ENCODE assay signal across 16 mouse cellular contexts in the genomic region with DNA sequence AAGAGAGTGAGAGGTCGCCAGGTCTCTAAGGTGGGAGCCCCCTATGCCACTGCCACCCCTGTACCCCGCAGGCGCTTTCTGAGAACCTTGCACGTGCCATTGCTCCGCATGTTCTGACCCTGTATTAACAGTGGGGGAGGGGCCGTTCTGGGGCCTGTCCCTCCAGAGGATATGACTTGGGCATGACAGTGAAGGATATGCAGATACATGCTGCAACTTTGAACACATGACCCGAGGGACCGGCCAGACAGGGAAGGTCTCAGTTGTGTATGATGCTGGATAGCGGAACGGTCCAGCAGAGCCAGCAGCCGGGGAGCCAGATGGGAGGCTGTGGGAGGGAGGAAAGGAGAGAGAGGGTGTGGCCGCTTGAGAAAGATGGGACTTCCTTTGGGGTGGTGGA. TPM values are rescaled to one million over a fixed set of nuclear protein-coding genes. Genes with fewer than 3 reads are reported as not detected.
DNase-seq lines count a peak whose midpoint lies in the region; ATAC-seq lines count a peak whose summit lies in the region.
"Had no signal": no experiment of that assay in that cellular context is flagged by ENCODE, and none has a peak within 500 bp of the region (broad histone marks: within the 10 kb centered on the region; RNA-seq: fewer than 3 reads in every experiment).

No protein-coding gene starts in this region.

- no peaks in the 10 kb centered on the region for H3K27me3 ChIP-seq in intestine, embryonic 16.5 days (replicated peaks; ENCODE audit: control insufficient read depth, insufficient read depth, low read length)
- H3K27me3 ChIP-seq in midbrain, embryonic 11.5 days (ENCODE audit: control insufficient read depth, insufficient read depth, low read length), result no peaks in the 10 kb centered on the region
- H3K27me3 ChIP-seq: heart, embryonic 13.5 days; limb, embryonic 12.5 days; midbrain, embryonic 13.5 days had no signal

- 83% methylated on average over 12 of the region's 12 CpGs for WGBS in intestine, embryonic 16.5 days
- 92% methylated on average over 12 of the region's 12 CpGs for WGBS in midbrain, embryonic 11.5 days

- no peak overlapping the region for H3K4me3 ChIP-seq in intestine, embryonic 16.5 days (ENCODE audit: low read length)
- H3K4me3 ChIP-seq in midbrain, embryonic 11.5 days (ENCODE audit: low read depth, low read length), result no peak overlapping the region
- H3K4me3 ChIP-seq: heart, embryonic 13.5 days; limb, embryonic 12.5 days; midbrain, embryonic 13.5 days had no signal

- no peak overlapping the region for H3K27ac ChIP-seq in intestine, embryonic 16.5 days (ENCODE audit: low read length)
- H3K27ac ChIP-seq in midbrain, embryonic 11.5 days (ENCODE audit: low read depth, low read length), result no peak overlapping the region
- H3K27ac ChIP-seq: heart, embryonic 13.5 days; limb, embryonic 12.5 days; midbrain, embryonic 13.5 days had no signal

- H3K9ac ChIP-seq in intestine, embryonic 16.5 days (ENCODE audit: low read depth, low read length), result no peak overlapping the region
- no peak overlapping the region for H3K9ac ChIP-seq in midbrain, embryonic 11.5 days (ENCODE audit: low read length)
- H3K9ac ChIP-seq: heart, embryonic 13.5 days; limb, embryonic 12.5 days; midbrain, embryonic 13.5 days had no signal

- peaks cover 4% of the 10 kb centered on the region; the same call in 1 of the 2 replicates for H3K4me1 ChIP-seq in intestine, embryonic 16.5 days (ENCODE audit: control insufficient read depth, insufficient read depth, low read length)
- H3K4me1 ChIP-seq in midbrain, embryonic 11.5 days (ENCODE audit: control insufficient read depth, insufficient read depth, low read length), result no peaks in the 10 kb centered on the region
- H3K4me1 ChIP-seq: heart, embryonic 13.5 days; midbrain, embryonic 13.5 days had no signal

- ATAC-seq in CD4-positive, CD25-positive, alpha-beta regulatory T cell, adult 4 months, result peak; percentile 50
- no peak for ATAC-seq in intestine, embryonic 16.5 days
- no peak for ATAC-seq in midbrain, embryonic 11.5 days (ENCODE audit: low FRiP score)
- ATAC-seq: forebrain, embryonic 16.5 days; midbrain, embryonic 13.5 days had no signal

- H3K4me2 ChIP-seq in intestine, embryonic 16.5 days (ENCODE audit: low read depth, low read length), result no peak overlapping the region
- H3K4me2 ChIP-seq in midbrain, embryonic 11.5 days, result no peak overlapping the region
- H3K4me2 ChIP-seq: heart, embryonic 13.5 days; limb, embryonic 12.5 days; midbrain, embryonic 13.5 days had no signal

- no peaks in the 10 kb centered on the region for H3K9me3 ChIP-seq in intestine, embryonic 16.5 days (ENCODE audit: control insufficient read depth, low read length)
- no peaks in the 10 kb centered on the region for H3K9me3 ChIP-seq in midbrain, embryonic 11.5 days (ENCODE audit: control insufficient read depth, low read length)
- H3K9me3 ChIP-seq: G1E; heart, embryonic 13.5 days; limb, embryonic 12.5 days; midbrain, embryonic 13.5 days had no signal

- no peaks in the 10 kb centered on the region for H3K36me3 ChIP-seq in intestine, embryonic 16.5 days (ENCODE audit: control insufficient read depth, insufficient read depth, low read length)
- no peaks in the 10 kb centered on the region for H3K36me3 ChIP-seq in midbrain, embryonic 11.5 days (ENCODE audit: control insufficient read depth, insufficient read depth, low read length)
- H3K36me3 ChIP-seq: G1E; heart, embryonic 13.5 days; midbrain, embryonic 13.5 days had no signal

- intact Hi-C loops in heart, postnatal 36 days (cut with DNase I), result no loop called here
- intact Hi-C loops in heart, postnatal 25 days (cut with DNase I), result no loop called here

- peak; percentile 30 for DNase-seq in heart, postnatal 4 days
- no peak for DNase-seq in heart, postnatal 36 days
- peak; percentile 56 for DNase-seq in lung, postnatal 36 days
- DNase-seq in spleen, postnatal 4 days (ENCODE audit: low spot score in 2 of 2), result peak; percentile 50 to 80
- DNase-seq in midbrain, embryonic 11.5 days (ENCODE audit: low spot score, missing footprints), result no peak
- DNase-seq in heart, postnatal 25 days (ENCODE audit: low spot score), result no peak
- DNase-seq: adrenal gland, adult 8-10 months; kidney, adult 2 months; right cerebral cortex, postnatal 25 days had no signal

RNA-seq across cellular contexts. Expression of a gene that starts 27.1 kb away (rescaled TPM):
- total RNA-seq in heart, postnatal 4 days (2021), result 1 to 10 TPM; 1.9 to 2.0 TPM
- 1 to 10 TPM; 1.4 to 1.7 TPM for total RNA-seq in heart, postnatal 36 days (2021)
- polyA plus RNA-seq in CD4-positive, CD25-positive, alpha-beta regulatory T cell, adult 4 months (2017; shearing (Covaris generic)), result 100 to 1,000 TPM in 1 of 2 experiments, 10 to 100 TPM in 1; 51.8 to 108 TPM
- 5.6 and 5.7 TPM in 2 replicates for polyA plus RNA-seq in intestine, embryonic 16.5 days (2015; fragmentation: Nextera tagmentation; extraction: Ambion mirVana)
- 11.4 and 12.5 TPM in 2 replicates for polyA plus RNA-seq in midbrain, embryonic 11.5 days (2014; fragmentation: Nextera tagmentation; extraction: Ambion mirVana)
- 1 to 10 TPM in 1 of 2 experiments, under 1 TPM in 1; 0.81 to 1.1 TPM for total RNA-seq in heart, postnatal 25 days (2021)

RNA-seq across cellular contexts. Expression of a gene that starts 30.6 kb away (rescaled TPM):
- 1 to 10 TPM; 6.0 to 6.1 TPM for total RNA-seq in heart, postnatal 4 days (2021)
- 1 to 10 TPM; 4.3 to 4.6 TPM for total RNA-seq in heart, postnatal 36 days (2021)
- polyA plus RNA-seq in CD4-positive, CD25-positive, alpha-beta regulatory T cell, adult 4 months (2017; shearing (Covaris generic)), result 1 to 10 TPM; 1.1 to 2.0 TPM
- 3.2 and 3.5 TPM in 2 replicates for polyA plus RNA-seq in intestine, embryonic 16.5 days (2015; fragmentation: Nextera tagmentation; extraction: Ambion mirVana)
- 4.3 and 4.8 TPM in 2 replicates for polyA plus RNA-seq in midbrain, embryonic 11.5 days (2014; fragmentation: Nextera tagmentation; extraction: Ambion mirVana)
- 1 to 10 TPM; 3.5 to 4.7 TPM for total RNA-seq in heart, postnatal 25 days (2021)

RNA-seq across cellular contexts. Expression of a gene that starts 50.5 kb away (rescaled TPM):
- total RNA-seq in heart, postnatal 4 days (2021), result 10 to 100 TPM; 44.0 to 47.2 TPM
- 10 to 100 TPM; 89.5 to 98.4 TPM for total RNA-seq in heart, postnatal 36 days (2021)
- 10 to 100 TPM; 17.8 to 18.7 TPM for polyA plus RNA-seq in CD4-positive, CD25-positive, alpha-beta regulatory T cell, adult 4 months (2017; shearing (Covaris generic))
- 6.8 and 9.9 TPM in 2 replicates for polyA plus RNA-seq in intestine, embryonic 16.5 days (2015; fragmentation: Nextera tagmentation; extraction: Ambion mirVana)
- 7.6 and 8.8 TPM in 2 replicates for polyA plus RNA-seq in midbrain, embryonic 11.5 days (2014; fragmentation: Nextera tagmentation; extraction: Ambion mirVana)
- total RNA-seq in heart, postnatal 25 days (2021), result 10 to 100 TPM; 91.3 to 93.5 TPM

Comparison
In these comparisons a context has a peak if more than half of its experiments do, and no peak if none do; other contexts are left out.
1. DNase-seq: peak in heart, postnatal 4 days (single experiment), lung, postnatal 36 days (single experiment) and spleen, postnatal 4 days (2 of 2); none in heart, postnatal 36 days (0 of 2), midbrain, embryonic 11.5 days (single experiment) and heart, postnatal 25 days (single experiment).